Mouse (Mus musculus): ENCODE measurements at regions not wholly inside any gene's neighbourhood (a gene's known extent, or its start where the extent isn't known, plus 50 kb on each side); places are given as distances from the start of the nearest gene placed in this dataset.
A peak's percentile ranks its signal among the peaks of the same experiment; 100 is the strongest.

GRCm38 (mm10) chr8:116141363-116141762 lies 363.4 kb upstream of the Dynlrb2 start:
- WGBS: 77% methylated on average over 5 of the region's 5 CpGs
- Histone ChIP-seq H3K4me3 (replicated peaks) (no peak overlapping the region), H3K4me2 (no peak overlapping the region), H3K36me3 (no peaks in the 10 kb centered on the region), H3K9me3 (no peaks in the 10 kb centered on the region), H3K9ac (no peak overlapping the region), H3K27me3 (replicated peaks) (no peaks in the 10 kb centered on the region), H3K4me1 (peaks cover 5% of the 10 kb centered on the region; the same call in 1 of the 2 replicates), H3K27ac (no peak overlapping the region)
- no peak for ATAC-seq (ENCODE audit: insufficient read depth, low FRiP score, low read depth)

- peaks cover 5% of the 10 kb centered on the region; the same call in 1 of the 2 replicates for H3K4me1 ChIP-seq
- H3K9ac ChIP-seq: no peak overlapping the region
- no peaks in the 10 kb centered on the region for H3K36me3 ChIP-seq
- 96% methylated on average over 1 of the region's 1 CpGs for WGBS
- H3K9me3 ChIP-seq: no peaks in the 10 kb centered on the region
- H3K27me3 ChIP-seq (replicated peaks): no peaks in the 10 kb centered on the region
- no peak overlapping the region for H3K4me3 ChIP-seq (replicated peaks)
- no peak overlapping the region for H3K27ac ChIP-seq
- no peak overlapping the region for H3K4me2 ChIP-seq
- ATAC-seq (ENCODE audit: insufficient read depth, low FRiP score, low read depth): no peak
Measured at GRCm38 (mm10) chr8:116139934-116140333, 364.8 kb upstream of the Dynlrb2 start.

GRCm38 (mm10) chr8:116137765-116138164 lies 367.0 kb upstream of the Dynlrb2 start:
- Histone ChIP-seq H3K27ac (no peak overlapping the region), H3K27me3 (replicated peaks) (no peaks in the 10 kb centered on the region), H3K4me1 (no peaks in the 10 kb centered on the region; the same call in 1 of the 2 replicates), H3K9me3 (no peaks in the 10 kb centered on the region), H3K4me2 (no peak overlapping the region), H3K36me3 (no peaks in the 10 kb centered on the region), H3K9ac (no peak overlapping the region), H3K4me3 (replicated peaks) (no peak overlapping the region)
- 36% methylated on average over 2 of the region's 2 CpGs for WGBS
- no peak for ATAC-seq (ENCODE audit: insufficient read depth, low FRiP score, low read depth)

GRCm38 (mm10) chr8:116133503-116133902 lies 371.3 kb upstream of the Dynlrb2 start:
- 76% methylated on average over 2 of the region's 2 CpGs for WGBS
- no peaks in the 10 kb centered on the region for H3K27me3 ChIP-seq (replicated peaks)
- ATAC-seq (ENCODE audit: insufficient read depth, low FRiP score, low read depth): no peak
- H3K4me2 ChIP-seq: no peak overlapping the region
- no peaks in the 10 kb centered on the region for H3K36me3 ChIP-seq
- no peaks in the 10 kb centered on the region for H3K9me3 ChIP-seq
- no peak overlapping the region for H3K4me3 ChIP-seq (replicated peaks)
- H3K4me1 ChIP-seq: no peaks in the 10 kb centered on the region; the same call in 1 of the 2 replicates
- no peak overlapping the region for H3K9ac ChIP-seq
- no peak overlapping the region for H3K27ac ChIP-seq

GRCm38 (mm10) chr8:116133084-116133483 lies 371.7 kb upstream of the Dynlrb2 start:
- H3K4me3 ChIP-seq (replicated peaks): no peak overlapping the region
- ATAC-seq (ENCODE audit: insufficient read depth, low FRiP score, low read depth): no peak
- no peaks in the 10 kb centered on the region for H3K27me3 ChIP-seq (replicated peaks)

GRCm38 (mm10) chr8:116120067-116120466 lies 384.7 kb upstream of the Dynlrb2 start:
- Histone ChIP-seq H3K36me3 (no peaks in the 10 kb centered on the region), H3K27ac (no peak overlapping the region), H3K9ac (no peak overlapping the region), H3K9me3 (no peaks in the 10 kb centered on the region), H3K4me1 (peaks cover 5% of the 10 kb centered on the region; the same call in 1 of the 2 replicates), H3K4me3 (replicated peaks) (no peak overlapping the region), H3K27me3 (replicated peaks) (no peaks in the 10 kb centered on the region), H3K4me2 (no peak overlapping the region)
- ATAC-seq (ENCODE audit: insufficient read depth, low FRiP score, low read depth): no peak
- WGBS: 86% methylated on average over 13 of the region's 13 CpGs

More at GRCm38 (mm10) chr8:116133084-116133483, 371.7 kb upstream of the Dynlrb2 start:
- Histone ChIP-seq H3K4me1 (no peaks in the 10 kb centered on the region; the same call in 1 of the 2 replicates), H3K36me3 (no peaks in the 10 kb centered on the region), H3K9ac (no peak overlapping the region), H3K27ac (no peak overlapping the region), H3K9me3 (no peaks in the 10 kb centered on the region), H3K4me2 (no peak overlapping the region)
- 63% methylated on average over 3 of the region's 3 CpGs for WGBS

- ATAC-seq (ENCODE audit: insufficient read depth, low FRiP score, low read depth): no peak
- 75% methylated on average over 2 of the region's 2 CpGs for WGBS
- Histone ChIP-seq H3K9me3 (no peaks in the 10 kb centered on the region), H3K36me3 (no peaks in the 10 kb centered on the region), H3K4me1 (peaks cover 11% of the 10 kb centered on the region; the same call in 1 of the 2 replicates), H3K4me3 (replicated peaks) (no peak overlapping the region), H3K27me3 (replicated peaks) (no peaks in the 10 kb centered on the region), H3K9ac (no peak overlapping the region), H3K27ac (no peak overlapping the region), H3K4me2 (no peak overlapping the region)
Measured at GRCm38 (mm10) chr8:116117919-116118318, 386.9 kb upstream of the Dynlrb2 start.

GRCm38 (mm10) chr8:116116625-116117024 lies 388.1 kb upstream of the Dynlrb2 start:
- Histone ChIP-seq H3K27me3 (replicated peaks) (no peaks in the 10 kb centered on the region), H3K36me3 (no peaks in the 10 kb centered on the region), H3K9me3 (no peaks in the 10 kb centered on the region), H3K4me3 (replicated peaks) (no peak overlapping the region), H3K9ac (no peak overlapping the region), H3K4me1 (peaks cover 15% of the 10 kb centered on the region; the same call in 1 of the 2 replicates), H3K4me2 (no peak overlapping the region), H3K27ac (no peak overlapping the region)
- 55% methylated on average over 7 of the region's 7 CpGs for WGBS
- no peak for ATAC-seq (ENCODE audit: insufficient read depth, low FRiP score, low read depth)

- no peaks in the 10 kb centered on the region for H3K36me3 ChIP-seq
- ATAC-seq (ENCODE audit: insufficient read depth, low FRiP score, low read depth): peak; percentile 77
Measured at GRCm38 (mm10) chr8:116115811-116116372, 388.9 kb upstream of the Dynlrb2 start.

GRCm38 (mm10) chr8:116114978-116115377 lies 389.8 kb upstream of the Dynlrb2 start:
- WGBS: 61% methylated on average over 2 of the region's 2 CpGs
- no peaks in the 10 kb centered on the region for H3K27me3 ChIP-seq (replicated peaks)
- H3K4me3 ChIP-seq (replicated peaks): no peak overlapping the region
- no peak overlapping the region for H3K27ac ChIP-seq
- peaks cover 20% of the 10 kb centered on the region for H3K4me1 ChIP-seq
- H3K36me3 ChIP-seq: no peaks in the 10 kb centered on the region
- no peak overlapping the region for H3K9ac ChIP-seq
- no peaks in the 10 kb centered on the region for H3K9me3 ChIP-seq
- H3K4me2 ChIP-seq: no peak overlapping the region
- ATAC-seq (ENCODE audit: insufficient read depth, low FRiP score, low read depth): no peak

More at GRCm38 (mm10) chr8:116115811-116116372, 388.9 kb upstream of the Dynlrb2 start:
- peak overlapping the region; percentile 42 for H3K4me2 ChIP-seq
- H3K27me3 ChIP-seq (replicated peaks): no peaks in the 10 kb centered on the region
- H3K27ac ChIP-seq: peak overlapping the region; percentile 44
- no peaks in the 10 kb centered on the region for H3K9me3 ChIP-seq
- no peak overlapping the region for H3K9ac ChIP-seq
- WGBS: 14% methylated on average over 18 of the region's 18 CpGs
- H3K4me3 ChIP-seq (replicated peaks): no peak overlapping the region
- H3K4me1 ChIP-seq: peaks cover 17% of the 10 kb centered on the region

- no peaks in the 10 kb centered on the region for H3K9me3 ChIP-seq
- no peaks in the 10 kb centered on the region for H3K27me3 ChIP-seq (replicated peaks)
- 61% methylated on average over 2 of the region's 2 CpGs for WGBS
- H3K36me3 ChIP-seq: no peaks in the 10 kb centered on the region
- no peak overlapping the region for H3K4me3 ChIP-seq (replicated peaks)
- no peak overlapping the region for H3K9ac ChIP-seq
- no peak for ATAC-seq (ENCODE audit: insufficient read depth, low FRiP score, low read depth)
- no peak overlapping the region for H3K27ac ChIP-seq
- H3K4me1 ChIP-seq: peaks cover 20% of the 10 kb centered on the region
- no peak overlapping the region for H3K4me2 ChIP-seq
Measured at GRCm38 (mm10) chr8:116114502-116114901, 390.3 kb upstream of the Dynlrb2 start.

GRCm38 (mm10) chr8:116111168-116111567 lies 393.6 kb upstream of the Dynlrb2 start:
- no peak overlapping the region for H3K4me3 ChIP-seq (replicated peaks)
- H3K4me1 ChIP-seq: peaks cover 20% of the 10 kb centered on the region
- H3K9ac ChIP-seq: no peak overlapping the region
- no peak for ATAC-seq (ENCODE audit: insufficient read depth, low FRiP score, low read depth)
- H3K36me3 ChIP-seq: no peaks in the 10 kb centered on the region
- WGBS: 28% methylated on average over 12 of the region's 12 CpGs
- peak overlapping the region; percentile 12; the same call in 1 of the 2 replicates for H3K27ac ChIP-seq
- 0 out of 2 replicates have a peak overlapping the region, but pooled peaks have one; percentile 12 for H3K4me2 ChIP-seq
- no peaks in the 10 kb centered on the region for H3K9me3 ChIP-seq
- H3K27me3 ChIP-seq (replicated peaks): no peaks in the 10 kb centered on the region

Data from stomach, embryonic 15.5 days (tissue).